Mouse (Mus musculus): ENCODE data around the gene Tmod4.

- TF ChIP-seq USF2 (IDR thresholded peaks at IDR 0.05; ENCODE audit: borderline replicate concordance in 1 of 2, insufficient read depth in 1 of 2, low read depth in 1 of 2, low read length in 2 of 2) (no peak), MAFK (IDR thresholded peaks at IDR 0.05; ENCODE audit: borderline replicate concordance, low read depth, low read length) (no peak), UBTF (IDR thresholded peaks at IDR 0.05; ENCODE audit: borderline replicate concordance, insufficient read depth, low read depth, low read length) (no peak), MEF2A (IDR thresholded peaks at IDR 0.05; ENCODE audit: extremely low read depth, insufficient replicate concordance, low read depth, low read length, poor library complexity, severe bottlenecking) (no peak), RCOR1 (IDR thresholded peaks at IDR 0.05; ENCODE audit: low read depth, low read length) (peak; percentile 3), TAL1 (IDR thresholded peaks at IDR 0.05; ENCODE audit: low read length) (peak; percentile 85), POLR2A (IDR thresholded peaks at IDR 0.05; ENCODE audit: control insufficient read depth in 1 of 2, insufficient read depth in 1 of 2, low read depth in 1 of 2, low read length in 2 of 2, poor library complexity in 1 of 2) (peak in 1 of 2 experiments; percentile 41; a peak in 1 of 4 replicates), USF1 (IDR thresholded peaks at IDR 0.05; ENCODE audit: low read depth, low read length) (no peak), NRF1 (IDR thresholded peaks at IDR 0.05; ENCODE audit: insufficient read depth, low read depth, low read length, poor library complexity, severe bottlenecking) (no peak), NELFE (IDR thresholded peaks at IDR 0.05; ENCODE audit: low read depth, low read length) (no peak; the same call in 1 of the 2 replicates)
Observed at GRCm38 (mm10) chr3:95135433-95136052, 11.3 kb downstream of the Tmod4 start.

All from MEL (cell line).